Mouse (Mus musculus) spleen, postnatal 10 days (tissue): ENCODE data around the gene Ccdc61.
A peak's percentile ranks its signal among the peaks of the same experiment; 100 is the strongest.
"Not testable (repeated sequence)": the region's sequence is repeated elsewhere in the genome, so short reads cannot be mapped to it uniquely, and the experiment has no call there.

ENCODE experiments used
- DNase-seq, 2 experiments: peaks; one replicate each; pipeline ENCODE4 v3.0.0; 2021 to 2022; ENCODE audit warnings: low spot score in 2 of 2

The Ccdc61 gene

DNA sequence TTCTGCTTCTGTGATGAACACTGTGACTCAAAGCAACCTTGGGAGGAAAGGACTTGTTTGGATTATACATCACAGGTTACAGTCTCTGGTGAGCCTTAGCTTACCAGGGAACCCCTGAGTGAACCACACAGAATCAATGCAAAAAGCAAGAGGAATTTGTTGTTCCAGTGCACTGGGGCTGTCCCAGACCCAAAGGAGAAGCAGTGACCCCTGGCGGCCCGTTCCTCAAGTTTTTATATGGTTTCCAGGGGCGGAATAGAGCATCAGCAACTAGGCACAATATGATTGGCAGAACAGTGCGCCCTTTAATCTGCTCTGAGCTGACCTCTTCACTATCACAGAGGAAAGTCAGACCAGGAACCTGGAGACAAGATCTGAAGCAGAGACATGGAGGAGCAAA, 6.0 kb upstream of the Ccdc61 start:
- no peak for DNase-seq

DNA sequence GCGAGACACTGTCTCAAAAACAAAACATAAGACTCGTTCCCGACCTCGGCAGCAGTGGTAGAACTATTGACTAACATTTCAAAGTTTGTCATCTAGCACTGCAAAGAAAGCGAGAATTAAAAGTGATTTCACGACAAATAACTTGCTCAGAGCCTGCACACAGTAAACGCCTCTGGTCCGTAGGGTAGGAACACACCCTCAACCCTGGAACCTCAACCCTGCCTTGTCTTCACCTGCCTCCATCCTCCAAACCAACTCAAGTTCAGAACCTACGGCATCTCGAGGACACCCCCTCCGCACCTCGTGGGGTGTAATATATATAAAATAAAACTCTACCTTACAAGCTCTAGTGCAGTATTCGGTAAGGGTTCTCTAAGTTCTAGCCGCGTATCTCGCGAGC, 418 bp downstream of the Ccdc61 start:
- DNase-seq = no peak

DNA sequence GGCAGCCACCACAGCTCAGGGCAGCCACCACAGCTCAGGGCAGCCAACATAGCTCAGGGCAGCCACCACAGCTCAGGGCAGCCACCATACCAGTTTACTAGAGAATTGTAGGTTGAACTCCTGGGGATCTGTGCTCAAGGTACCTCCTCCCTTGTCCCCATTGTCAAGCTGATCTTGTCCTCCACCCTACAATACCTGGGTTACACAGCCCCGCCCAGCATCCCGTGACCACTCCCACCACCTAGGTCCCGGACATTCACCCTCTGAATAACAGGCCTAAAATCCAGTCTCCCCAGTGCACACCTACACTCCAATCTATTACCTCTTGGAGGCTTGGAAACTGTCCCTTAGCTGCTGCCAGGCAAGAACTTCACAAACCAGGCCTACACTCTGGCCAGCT, 5.2 kb downstream of the Ccdc61 start:
- DNase-seq = no peak

DNA sequence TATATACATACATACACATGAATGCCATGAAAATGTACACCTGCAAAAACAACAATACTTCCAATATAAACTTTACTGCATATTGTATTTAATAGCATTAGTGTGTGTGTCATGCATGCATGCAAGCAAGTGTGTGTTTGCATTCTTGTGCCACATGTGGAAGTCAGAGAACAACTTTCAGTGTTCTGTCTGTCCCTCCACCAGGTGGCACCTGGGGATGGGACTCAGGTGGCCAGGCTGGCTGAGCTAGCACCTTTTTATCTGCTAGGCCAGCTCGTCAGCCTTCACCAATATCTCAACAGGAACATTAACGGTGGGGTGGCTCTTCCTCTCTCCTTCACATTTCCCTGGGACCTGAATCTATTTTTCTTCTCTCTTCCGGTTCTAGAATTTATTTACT, 7.7 kb downstream of the Ccdc61 start:
- DNase-seq = no peak

DNA sequence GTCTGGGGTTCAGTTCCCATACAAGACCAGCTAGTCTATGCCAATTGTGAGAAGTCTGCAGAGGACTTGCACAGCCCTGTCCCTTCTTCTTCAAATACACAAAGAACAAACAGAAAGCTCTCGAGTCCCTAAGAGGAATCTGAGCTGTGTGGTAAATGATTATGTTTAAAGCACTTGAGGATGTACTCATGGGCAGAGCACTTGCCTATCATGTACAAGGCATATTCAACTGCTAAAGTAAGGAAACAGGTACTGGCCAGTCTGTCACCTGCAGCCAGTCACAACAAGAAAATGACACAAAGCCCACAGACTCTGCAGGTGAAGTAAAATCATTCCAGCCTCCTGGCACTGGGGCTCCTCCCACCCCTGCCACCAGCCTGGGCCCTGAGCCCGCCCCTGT, 9.7 kb downstream of the Ccdc61 start:
- no peak for DNase-seq

DNA sequence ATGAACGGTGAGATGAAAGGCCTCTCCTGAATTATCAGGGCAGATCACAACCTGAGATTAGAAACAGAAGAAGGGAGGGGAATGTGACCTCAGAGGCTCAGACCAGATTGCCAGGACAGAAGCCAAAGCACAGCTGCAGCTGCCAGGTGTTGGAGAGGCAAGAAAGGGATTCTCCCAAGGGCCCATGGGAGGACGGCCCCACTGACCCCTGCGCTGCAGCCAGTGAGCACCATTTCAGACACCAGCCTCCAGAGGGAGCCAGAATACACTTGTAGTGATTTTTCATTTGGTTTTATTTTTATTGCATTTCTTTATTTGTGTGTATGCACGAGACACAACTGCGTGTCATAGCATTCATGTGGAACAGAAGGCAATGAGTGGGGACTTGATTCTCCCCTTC, 13.7 kb downstream of the Ccdc61 start:
- DNase-seq = peak in 1 of 2 experiments; percentile 30

DNA sequence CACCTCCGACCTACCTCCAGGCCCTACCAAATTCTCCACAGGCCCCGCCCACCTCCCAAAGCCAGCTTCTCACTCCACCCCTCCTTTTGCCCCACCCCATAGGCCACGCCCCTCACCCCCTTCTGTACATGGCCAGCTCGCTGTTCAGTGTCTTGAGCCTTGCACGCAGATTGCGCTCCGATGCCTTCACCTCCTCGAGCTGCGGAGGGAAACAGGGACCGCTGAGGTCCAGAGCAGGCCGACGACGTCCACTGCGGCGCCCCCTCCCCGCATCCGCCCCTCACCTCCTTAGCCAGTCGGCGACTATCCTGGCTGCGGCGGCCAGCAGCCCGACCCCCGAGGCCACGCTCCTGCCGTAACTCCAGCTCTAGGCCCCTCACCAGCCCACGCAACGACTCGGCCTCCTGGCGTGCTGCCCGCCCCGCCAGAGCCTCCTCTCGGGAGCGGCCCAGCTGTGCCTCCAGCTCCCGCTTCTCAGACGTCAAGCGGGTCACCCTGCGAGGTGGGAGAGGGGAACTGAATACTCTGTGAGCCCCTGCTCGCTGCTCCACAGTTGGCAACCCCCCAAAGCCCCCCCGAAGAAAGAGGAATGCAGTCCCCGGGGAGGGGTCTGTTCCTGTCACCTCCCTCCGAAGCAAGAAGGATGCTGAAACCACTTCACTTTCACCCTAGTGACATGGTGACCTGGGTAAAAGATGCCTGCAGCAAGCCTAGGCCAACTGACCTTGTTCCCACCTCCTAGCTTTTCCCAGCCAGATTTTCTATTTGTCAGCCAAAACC, 16.4 kb downstream of the Ccdc61 start:
- peak in 1 of 2 experiments; percentile 77 for DNase-seq

DNA sequence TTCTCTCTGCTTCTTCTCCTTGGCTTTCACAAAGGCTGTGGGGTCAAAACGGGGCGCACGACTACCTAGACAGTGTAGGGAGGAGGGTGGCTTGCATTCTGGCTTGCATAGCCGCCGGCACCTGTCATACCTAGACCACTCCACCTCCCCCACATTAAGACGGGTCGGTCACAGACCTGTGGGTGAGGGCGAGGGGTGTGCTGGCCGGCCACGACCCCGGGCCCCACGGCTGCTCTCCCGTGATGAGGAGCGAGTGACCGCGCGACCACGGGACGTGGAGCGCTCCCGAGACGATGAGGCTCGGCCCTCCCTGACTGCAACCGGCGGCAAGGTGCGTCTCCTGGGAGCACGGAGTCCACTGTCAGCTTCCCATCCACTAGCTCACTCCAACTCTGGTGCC, 17.2 kb downstream of the Ccdc61 start:
- DNase-seq = no peak

DNA sequence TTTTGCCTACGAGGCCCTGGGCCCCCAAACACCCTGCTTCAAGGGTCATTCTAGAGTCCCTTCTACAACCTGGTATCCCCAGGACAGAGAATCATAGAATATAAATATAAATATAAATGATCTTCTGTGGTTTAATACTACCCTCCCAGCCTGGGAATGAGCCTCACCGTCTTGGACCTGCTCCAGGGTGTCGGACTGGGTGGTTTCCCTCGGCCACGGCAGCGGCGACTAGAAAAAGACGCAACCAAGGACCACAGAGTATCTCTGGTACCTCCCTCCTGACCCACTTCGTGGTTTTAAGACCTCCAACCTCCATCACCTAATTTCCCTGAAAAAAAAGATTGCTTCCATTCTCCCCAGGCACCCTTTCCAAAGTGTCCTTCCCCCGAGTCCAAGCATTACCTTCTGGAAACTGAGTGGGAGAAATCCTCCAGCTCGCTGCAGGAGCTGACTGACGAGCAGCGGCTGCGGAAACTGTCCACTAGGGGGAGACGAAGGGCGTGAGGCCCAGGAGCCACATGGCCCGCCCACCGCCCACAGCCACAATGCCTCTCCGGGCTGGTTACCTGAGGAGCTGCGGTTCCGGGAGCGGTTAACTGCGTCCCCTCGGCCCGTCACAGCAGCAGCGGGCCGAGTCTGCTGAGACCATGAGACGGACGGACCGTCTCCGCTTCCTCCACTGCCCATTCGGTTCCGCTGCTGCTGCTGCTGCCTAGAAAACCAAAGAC, 18.2 kb downstream of the Ccdc61 start:
- DNase-seq = peak; percentile 59 to 85

DNA sequence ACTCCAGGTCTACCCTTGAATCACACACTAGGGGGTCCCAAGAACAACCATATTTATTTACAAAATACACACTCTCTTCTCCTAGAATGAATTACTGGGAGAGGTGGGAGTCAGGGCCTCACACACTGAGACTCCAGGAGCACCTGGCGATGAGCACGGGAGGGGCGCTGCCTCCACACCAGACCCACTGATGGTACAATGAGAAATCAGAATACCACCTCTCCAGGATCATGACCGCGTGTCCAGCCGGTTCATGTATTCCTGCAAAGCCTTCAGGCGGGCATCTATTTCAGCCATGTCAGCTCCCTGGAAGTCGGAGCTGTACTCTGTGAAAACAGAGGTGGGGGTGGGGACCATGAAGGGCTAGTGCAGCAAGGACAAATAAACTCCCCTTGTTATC, 19.4 kb downstream of the Ccdc61 start:
- DNase-seq = no peak

DNA sequence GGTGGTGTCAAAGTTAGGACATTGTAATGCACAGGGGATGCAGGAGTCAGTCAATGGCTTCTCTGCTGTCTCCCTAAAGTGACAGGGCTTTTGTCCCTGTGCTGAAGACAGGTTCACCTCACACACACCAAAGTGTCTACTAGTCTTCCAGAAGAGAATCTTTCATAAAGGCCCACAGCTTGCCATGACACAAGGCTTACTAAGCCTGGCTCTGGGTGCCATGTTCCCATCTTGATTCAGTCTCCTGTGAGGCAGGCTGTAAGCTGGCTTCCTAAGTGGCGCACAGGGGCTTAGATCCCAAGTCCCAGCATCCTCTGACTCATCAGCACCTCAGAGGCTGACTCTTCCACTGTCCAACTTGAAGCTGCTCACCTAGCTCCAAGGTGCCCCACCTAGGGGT, 23.3 kb downstream of the Ccdc61 start:
- no peak for DNase-seq

DNA sequence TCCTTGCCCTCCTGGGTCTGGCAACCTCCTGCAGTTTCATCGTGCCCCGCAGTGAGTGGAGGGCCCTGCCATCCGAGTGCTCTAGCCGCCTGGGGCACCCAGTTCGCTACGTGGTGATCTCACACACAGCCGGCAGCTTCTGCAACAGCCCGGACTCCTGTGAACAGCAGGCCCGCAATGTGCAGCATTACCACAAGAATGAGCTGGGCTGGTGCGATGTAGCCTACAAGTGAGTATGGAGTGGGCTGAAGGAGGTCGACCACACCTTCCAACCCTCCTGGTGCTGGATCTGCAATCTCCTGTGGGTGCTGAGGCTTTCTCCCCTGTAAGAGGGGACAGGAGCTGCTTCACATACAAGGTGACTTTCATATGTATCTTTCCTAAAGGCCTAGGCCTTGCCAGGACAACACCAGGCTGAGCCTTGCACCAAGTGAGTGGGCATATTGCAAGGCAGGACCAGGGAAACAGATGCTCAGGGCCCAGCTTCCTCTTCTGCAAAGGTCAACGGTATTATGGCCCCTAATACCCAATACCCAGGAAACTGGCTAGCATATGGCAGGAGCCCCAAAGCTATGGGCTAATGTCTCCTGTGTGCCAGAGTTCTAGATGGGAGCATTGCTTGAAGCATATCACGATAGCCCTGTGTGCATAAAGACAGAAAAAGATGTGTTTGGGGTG, 25.3 kb downstream of the Ccdc61 start:
- DNase-seq = peak in 1 of 2 experiments; percentile 49

DNA sequence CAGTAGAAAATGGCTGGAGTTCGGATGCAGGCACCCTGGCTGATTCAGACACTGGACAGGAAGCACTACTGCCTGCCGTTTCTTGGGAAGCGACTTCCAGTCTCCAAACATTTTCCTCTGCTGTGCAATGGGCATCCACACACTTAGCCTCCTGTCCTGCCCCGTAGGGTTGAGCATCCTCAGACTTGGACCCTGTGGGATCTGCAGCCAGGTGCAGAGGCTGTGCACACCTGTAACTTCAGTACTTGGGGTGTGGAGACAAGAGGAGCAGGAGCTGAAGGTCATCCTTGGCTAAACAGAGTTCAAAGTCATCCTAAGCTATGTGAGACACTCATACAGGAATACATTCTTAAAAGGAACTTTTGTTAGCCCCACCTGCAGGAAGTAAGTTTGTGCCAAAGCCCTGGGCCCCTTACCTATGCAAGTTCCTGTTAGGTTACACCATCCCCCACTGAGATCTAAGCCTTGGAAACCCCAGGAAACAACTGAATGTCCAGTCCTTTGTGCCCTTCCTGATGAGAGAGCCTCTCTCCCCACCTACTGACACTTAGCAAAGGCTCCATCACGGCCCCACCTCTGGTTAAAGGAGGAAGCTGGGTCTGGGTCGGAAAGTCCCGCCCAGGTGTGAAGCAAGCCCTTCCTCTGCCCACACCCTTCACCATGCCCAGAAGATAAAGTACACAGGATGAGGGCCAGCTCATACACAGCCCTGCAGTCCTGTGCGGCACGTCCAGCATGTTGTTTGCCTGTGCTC, 26.0 kb downstream of the Ccdc61 start:
- DNase-seq = no peak

DNA sequence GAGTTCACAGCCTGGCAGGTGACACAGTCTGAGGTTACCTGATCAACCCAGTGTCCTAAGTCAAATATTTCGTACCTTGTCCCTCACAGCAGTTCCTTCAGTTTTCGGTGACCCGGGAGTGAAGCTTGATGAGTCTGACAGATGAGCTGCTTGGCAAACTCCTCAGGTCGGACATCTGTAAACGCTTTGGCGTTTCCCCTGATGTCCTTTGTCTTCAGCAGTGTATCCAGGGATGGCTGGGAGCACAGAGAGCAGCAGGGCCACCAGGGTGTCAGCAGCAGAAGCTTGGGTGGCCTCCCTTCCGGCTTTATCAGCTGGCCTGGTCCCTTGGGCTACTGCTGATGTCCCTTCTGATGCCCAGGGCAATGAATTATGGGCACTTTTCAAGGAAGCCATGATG, 31.5 kb downstream of the Ccdc61 start:
- DNase-seq = no peak

DNA sequence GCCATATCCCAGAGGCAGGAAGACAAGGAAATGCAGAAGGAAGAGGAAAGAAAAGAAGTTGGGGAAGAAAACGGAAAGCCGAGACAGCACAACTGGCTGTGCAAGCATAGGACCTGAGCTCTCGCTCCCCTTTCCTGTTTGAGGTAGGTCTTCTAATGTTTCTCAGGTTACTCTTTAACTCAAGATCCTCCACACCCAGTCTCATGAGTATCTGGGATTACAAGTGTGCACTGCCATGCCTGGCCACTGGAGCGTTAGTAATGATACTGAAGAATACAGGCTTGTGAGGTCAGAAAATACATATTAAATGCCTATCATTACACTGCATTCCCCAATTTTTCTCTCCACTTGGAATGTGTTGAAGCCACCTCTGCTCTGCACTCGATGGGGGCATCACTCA, 34.8 kb downstream of the Ccdc61 start:
- no peak for DNase-seq

DNA sequence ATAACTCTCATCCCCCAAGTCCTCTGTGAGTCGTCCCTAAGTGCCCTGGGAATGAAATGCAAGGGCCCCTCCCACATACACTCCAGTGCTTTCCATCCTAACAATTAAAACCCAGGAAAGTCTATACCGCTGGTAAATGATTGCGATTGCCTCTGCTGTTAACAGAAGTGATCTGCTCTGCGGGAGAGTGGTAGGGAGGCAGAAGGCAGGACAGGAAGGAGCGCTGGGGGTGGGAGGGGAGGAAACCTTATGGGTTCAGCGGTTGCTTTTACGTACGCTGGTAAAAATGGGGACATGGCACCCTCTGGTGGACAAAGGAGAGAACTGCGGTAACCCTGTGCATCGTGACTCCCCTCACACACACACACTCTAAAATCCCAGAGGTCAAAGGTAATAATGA, 37.0 kb downstream of the Ccdc61 start:
- peak in 1 of 2 experiments; percentile 67 for DNase-seq

DNA sequence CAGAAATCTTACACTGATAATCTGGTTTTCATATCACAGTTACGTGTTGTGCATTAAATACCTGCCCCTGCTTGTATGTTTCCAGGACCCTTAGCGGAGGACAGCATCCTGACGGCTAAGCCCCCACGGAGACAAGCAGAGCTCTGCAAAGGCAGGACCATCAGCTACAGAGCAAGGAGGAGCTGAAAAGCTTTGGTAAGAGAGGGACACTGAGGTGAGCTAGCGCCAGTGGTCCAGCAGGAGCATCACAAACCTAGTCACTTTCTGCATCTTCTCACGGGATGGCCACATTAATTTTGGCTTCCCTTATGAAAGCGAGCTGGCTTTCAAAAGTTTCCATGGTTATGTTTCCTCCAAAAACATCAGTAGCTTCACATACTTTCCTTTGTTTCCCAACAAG, 37.4 kb downstream of the Ccdc61 start:
- no peak for DNase-seq

DNA sequence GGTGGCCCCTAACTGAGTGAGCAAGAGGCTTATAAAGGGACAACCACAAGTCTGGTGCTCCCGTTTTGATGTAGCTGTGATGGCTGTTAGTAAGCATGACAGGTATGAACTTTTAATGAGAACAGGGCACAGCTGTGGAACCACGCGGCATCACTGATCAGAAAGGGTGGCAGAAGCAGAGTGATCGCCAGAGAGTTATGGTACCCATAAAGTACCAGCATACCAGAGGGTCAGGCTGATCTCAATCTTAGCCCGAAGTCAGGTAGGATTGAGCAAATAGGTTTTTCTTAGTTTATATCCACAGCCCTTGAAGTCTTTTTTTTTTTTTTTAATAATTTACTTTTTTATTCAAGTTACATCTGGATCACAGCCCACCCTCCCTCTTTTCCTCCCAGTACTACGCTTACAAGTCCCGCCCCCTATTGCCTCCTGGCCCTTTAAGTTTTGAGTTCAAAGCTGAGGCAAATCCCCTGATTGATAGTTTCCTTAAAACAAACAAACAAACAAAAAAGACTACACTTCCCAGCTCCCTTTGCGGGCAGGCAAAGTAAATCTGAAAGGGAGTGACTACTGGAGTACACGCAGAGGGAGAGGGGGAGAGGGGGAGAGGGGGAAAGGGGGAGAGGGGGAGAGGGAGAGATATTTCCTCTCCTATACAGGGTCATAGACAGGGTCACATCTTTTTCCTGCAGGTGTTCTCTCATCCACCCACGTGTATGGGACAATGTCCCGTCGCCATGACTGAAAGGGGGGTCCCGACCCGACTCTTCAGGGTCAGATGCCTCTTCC, 38.0 kb downstream of the Ccdc61 start:
- no peak for DNase-seq

DNA sequence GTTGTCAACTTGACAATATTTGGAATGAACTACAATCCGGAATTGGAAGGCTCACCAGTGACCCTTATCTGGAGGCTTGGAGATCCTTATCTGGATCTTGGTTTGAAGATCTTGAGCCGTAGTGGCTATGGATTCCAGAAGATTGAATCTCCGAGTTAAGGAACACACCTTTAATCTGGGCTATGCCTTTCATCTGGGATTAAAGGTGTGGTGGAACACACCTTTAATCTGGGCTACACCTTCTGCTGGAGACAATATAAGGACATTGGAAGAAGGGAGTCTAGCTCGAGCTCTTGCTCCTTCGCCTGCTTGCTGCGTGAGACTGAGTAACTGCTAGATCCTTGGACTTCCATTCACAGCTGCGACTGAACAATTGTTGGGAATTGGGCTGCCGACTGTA, 39.2 kb downstream of the Ccdc61 start, which contains the start of gene Pglyrp1:
Pglyrp1 (plus strand) TSS at position 301 of the 400 bp plus-strand sequence.
- DNase-seq = not testable (repeated sequence)

DNA sequence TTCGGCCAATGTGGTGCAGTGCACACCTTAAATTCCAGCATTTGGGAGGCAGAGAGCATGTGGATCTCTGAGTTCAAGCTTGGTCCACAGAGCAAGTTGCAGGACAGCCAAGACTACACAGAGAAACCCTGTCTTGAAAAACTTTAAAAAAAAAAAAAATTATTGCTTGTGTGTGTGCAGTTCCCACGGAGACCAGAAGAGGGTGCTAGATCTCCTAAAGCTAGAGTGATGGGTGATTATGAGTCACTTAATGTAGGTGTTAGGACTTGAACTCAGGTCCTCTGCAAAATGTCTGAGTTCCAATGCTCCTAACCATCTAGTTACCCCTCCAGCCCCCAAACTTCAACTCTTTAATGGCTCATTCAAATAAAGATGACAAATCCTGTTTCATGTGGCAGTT, 41.7 kb downstream of the Ccdc61 start:
- no peak for DNase-seq

DNA sequence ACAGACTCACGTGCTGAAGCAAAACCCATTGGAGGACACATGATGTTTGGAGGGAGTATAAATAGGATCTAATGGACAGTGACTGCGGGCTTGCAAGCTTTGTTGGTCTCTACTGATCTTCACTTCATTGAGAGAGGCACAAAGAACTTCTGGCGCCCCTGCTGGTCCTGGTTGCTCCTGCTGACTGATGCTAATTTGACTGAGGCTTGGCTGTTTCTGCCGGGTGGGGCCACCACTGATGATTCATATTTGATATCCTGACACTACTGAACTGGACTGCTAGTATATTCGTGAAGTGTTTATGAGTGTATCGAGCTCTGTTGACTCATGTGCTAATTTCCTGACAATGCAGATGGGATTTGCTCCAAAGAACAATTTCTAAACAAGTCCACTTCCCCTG, 47.4 kb downstream of the Ccdc61 start:
- no peak for DNase-seq
